Mouse (Mus musculus): ENCODE data around the gene Clns1a.

DNA sequence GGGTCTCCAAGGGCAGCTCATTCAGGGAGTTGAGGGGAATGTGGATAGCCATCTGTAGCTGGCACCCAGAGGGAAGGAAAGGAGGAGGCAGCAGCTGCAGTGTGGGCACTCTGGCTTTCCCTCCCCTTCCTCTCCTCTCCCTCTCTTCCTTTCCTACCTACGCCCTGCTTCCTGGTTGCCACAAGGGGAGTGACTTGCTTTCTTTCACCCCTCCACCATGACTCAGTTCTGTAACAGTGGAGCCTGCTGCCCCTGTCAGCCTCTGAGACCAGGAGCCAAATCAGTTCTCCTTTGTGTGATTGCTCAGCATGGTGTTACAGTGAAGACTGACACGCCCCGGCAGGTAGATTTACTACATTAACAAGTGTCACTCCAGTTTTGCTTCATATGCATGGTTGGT is 12.8 kb downstream of the Clns1a start:
- TF ChIP-seq GATA1 (IDR thresholded peaks at IDR 0.05; ENCODE audit: low read length) (no peak), TAL1 (IDR thresholded peaks at IDR 0.05; ENCODE audit: low read length) (no peak)

Data from erythroblast, embryonic 14.5 days (primary cell).